Mouse (Mus musculus) E14TG2a.4 (cell line): ENCODE results near the gene Phactr1.

Experiments used
- H3K27me3 ChIP-seq: 2 replicates; pipeline ENCODE4 v1.6.1; 2014; ENCODE audit warnings: low read length, control low read depth; ENCODE audit not compliant: insufficient read depth
- H3K36me3 ChIP-seq: 2 replicates; pipeline ENCODE4 v1.6.1; 2014; ENCODE audit warnings: low read length, control low read depth; ENCODE audit not compliant: insufficient read depth
- H3K4me1 ChIP-seq: replicated peaks from 2 replicates; pipeline ENCODE4 v1.6.1; 2014; ENCODE audit warnings: low read depth, low read length, control low read depth
- H3K4me3 ChIP-seq: replicated peaks from 2 replicates; pipeline ENCODE4 v1.5.1; 2014; ENCODE audit warnings: mild to moderate bottlenecking, low read length
- H3K9me3 ChIP-seq: 2 replicates; pipeline ENCODE4 v1.6.1; 2014; ENCODE audit warnings: low read length, control low read depth
- CTCF ChIP-seq: conservative IDR thresholded peaks from 2 replicates; pipeline ENCODE4 v1.5.1; 2014; ENCODE audit warnings: low read length
- NANOG ChIP-seq: IDR thresholded peaks from 2 replicates; pipeline ENCODE4 v1.6.1; 2014; ENCODE audit warnings: borderline replicate concordance, low read length, mixed read lengths
- POU5F1 ChIP-seq: IDR thresholded peaks from 2 replicates; pipeline ENCODE4 v1.6.1; 2014; ENCODE audit warnings: low read length, borderline replicate concordance

Phactr1 gene

DNA sequence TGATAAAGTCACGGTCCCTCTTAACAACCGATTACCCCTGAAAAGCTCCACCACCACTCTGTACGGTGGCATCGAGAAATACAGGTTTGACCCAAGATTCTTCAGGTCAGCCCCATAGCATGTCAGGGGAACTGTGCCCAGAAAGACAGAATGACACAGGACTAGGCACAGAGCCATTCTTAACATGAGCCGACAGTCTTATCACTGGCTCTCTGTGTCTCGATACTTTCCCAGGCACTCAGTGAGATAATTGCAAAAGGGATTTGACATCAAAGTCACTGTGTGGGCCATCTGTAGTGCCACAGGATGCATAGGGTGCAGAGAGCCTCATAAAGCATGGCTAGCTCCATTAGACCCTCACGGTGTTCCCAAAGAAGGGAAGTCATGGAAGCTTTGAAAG is 453.0 kb downstream of the Phactr1 start:
- no peaks in the 10 kb centered on the region; the same call in 1 of the 2 replicates for H3K27me3 ChIP-seq
- H3K9me3 ChIP-seq = peaks cover 14% of the 10 kb centered on the region
- TF ChIP-seq CTCF (no peak), POU5F1 (no peak), NANOG (no peak)
- no peaks in the 10 kb centered on the region for H3K4me1 ChIP-seq
- H3K36me3 ChIP-seq = no peaks in the 10 kb centered on the region
- H3K4me3 ChIP-seq = no peak overlapping the region

DNA sequence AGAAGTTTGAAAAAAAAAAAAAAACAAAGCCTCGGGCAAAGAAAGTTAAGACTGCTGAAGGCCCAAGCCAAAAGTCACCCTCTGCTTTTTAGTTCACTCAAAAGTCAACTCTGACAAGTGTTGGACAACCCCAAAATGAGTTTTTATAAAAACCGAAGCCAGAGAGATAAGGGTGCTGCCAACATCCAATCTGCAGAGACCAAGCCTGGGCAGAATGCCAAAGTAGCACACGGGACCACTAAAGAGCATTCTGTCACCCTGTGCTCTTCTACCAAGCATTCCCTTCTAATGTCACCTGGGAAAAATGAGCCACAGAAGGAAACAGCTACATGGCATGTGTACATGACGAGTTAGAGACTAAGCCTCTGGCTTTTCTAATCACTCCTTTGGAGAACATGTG is 454.0 kb downstream of the Phactr1 start:
- H3K4me1 ChIP-seq = no peaks in the 10 kb centered on the region
- no peak overlapping the region for H3K4me3 ChIP-seq
- TF ChIP-seq POU5F1 (no peak), NANOG (no peak), CTCF (no peak)
- H3K27me3 ChIP-seq = no peaks in the 10 kb centered on the region; the same call in 1 of the 2 replicates
- peaks cover 14% of the 10 kb centered on the region for H3K9me3 ChIP-seq
- H3K36me3 ChIP-seq = no peaks in the 10 kb centered on the region

DNA sequence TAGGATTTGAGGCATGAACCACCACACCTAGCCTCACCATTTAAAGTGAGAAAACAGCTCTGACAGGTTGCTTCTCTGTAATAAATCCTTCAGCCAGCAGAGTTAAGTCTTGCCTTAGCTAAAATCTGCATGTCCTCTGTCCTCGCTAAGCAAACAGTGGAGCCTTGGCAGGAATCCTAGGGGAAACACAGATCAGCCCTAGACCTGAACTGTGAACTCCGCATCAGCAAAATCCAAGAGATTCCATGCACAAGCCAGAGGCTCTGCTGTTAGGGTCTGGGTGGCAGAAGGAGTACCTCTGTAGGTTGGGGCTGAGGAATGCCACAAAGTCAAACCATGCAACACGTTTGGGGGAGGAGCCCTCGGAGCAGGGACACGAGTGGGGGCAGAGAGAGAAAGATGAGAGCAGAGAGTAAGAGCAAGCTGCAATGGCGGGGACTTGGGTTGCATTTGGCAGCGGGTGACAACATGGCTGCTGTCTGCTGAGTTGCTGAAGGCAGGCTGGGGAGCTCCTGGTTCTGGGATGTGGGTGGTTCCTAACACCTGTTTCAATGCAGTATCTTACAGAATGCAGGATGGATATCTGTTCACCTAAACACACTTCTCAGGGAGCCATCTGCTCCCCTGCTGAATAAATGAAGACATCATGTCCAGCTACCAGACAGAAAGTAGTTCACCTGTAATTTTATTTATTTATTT is 464.4 kb downstream of the Phactr1 start:
- no peak for TF ChIP-seq NANOG
- no peak for TF ChIP-seq CTCF
- no peak for TF ChIP-seq POU5F1
- H3K27me3 ChIP-seq = peaks cover 5% of the 10 kb centered on the region; the same call in 1 of the 2 replicates
- no peak overlapping the region for H3K4me3 ChIP-seq
- no peaks in the 10 kb centered on the region for H3K9me3 ChIP-seq
- peaks cover 6% of the 10 kb centered on the region for H3K4me1 ChIP-seq
- H3K36me3 ChIP-seq = no peaks in the 10 kb centered on the region

DNA sequence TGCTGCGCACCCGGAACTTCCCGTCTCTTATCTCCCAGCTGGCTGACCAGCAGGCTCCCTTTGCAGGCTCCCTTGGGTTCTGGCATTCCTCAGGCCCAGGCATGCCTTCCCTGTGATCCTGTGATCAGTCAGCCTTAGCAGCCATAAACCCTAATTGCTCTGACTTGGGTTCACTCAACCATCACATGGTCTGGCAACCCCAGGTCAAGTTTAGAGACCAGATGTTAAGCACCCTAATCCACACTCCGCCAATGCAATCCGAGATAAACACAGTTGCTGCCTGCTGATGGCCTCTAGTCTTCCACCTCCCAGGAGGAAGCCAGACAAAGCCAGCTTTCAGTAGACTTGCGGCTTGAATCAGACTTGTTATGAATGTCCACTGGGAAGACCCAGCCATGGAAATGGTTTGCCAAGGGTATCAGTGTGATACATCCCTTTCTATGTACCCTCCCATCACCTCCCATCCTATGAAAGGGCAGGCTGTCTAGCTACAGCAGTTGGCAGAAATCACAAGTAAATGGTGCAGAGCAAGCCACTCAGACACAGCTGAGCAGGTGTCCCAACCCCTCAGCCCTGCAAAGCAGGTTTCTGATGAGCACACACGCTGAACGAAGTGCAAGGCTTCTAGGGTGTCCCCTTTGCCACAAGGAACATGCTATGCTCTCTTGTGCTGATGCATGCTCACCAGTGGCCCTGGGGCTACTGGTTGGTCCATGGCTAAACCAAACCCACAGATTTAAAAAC is 466.3 kb downstream of the Phactr1 start:
- H3K4me3 ChIP-seq = no peak overlapping the region
- TF ChIP-seq NANOG = no peak
- no peak for TF ChIP-seq CTCF
- TF ChIP-seq POU5F1 = no peak
- H3K27me3 ChIP-seq = no peaks in the 10 kb centered on the region
- H3K36me3 ChIP-seq = peaks cover 5% of the 10 kb centered on the region; the same call in 1 of the 2 replicates
- H3K9me3 ChIP-seq = no peaks in the 10 kb centered on the region
- peaks cover 9% of the 10 kb centered on the region for H3K4me1 ChIP-seq

DNA sequence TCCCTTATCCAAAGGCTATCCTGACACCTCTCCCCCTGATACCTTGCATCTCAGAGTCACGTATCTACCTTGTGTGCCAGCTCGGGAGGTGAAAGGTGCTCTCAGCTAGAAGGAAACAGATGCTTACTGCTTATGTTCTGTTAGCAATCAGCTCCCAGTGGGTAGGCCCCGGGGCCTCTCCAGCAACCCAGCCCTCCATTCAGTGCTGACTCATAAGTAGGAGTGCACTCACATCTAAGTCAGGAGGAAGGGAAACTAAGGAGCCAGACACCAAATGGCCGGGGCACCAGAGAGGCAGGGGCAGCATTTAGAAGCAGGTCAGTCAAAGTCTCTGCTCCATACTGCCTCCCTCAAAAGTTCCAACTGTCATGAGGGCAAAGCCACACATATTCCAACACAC is 468.3 kb downstream of the Phactr1 start:
- Histone ChIP-seq H3K9me3 (no peaks in the 10 kb centered on the region), H3K27me3 (no peaks in the 10 kb centered on the region), H3K4me1 (peaks cover 20% of the 10 kb centered on the region), H3K4me3 (no peak overlapping the region), H3K36me3 (peaks cover 8% of the 10 kb centered on the region; the same call in 1 of the 2 replicates)
- TF ChIP-seq NANOG (no peak), POU5F1 (no peak), CTCF (no peak)

DNA sequence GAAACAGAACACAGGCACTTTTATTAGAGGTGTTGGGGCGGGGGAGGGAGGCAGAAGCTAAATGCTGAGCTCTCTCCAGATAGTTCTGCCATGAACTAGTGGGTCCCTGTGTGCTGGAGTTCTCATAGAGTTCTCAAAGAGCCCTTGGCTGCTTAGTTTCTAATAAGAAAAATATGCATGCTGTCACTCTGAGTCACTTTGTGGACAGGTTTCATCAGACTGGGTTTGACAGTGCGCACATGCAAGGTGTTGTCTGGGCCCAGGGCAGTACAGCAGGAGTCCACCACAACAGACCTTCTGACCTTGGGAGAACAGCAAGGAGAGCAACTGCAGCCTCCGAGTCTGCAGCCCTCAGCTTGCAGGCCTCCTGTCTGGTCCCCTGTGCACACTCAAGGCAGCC is 469.2 kb downstream of the Phactr1 start:
- no peaks in the 10 kb centered on the region for H3K27me3 ChIP-seq
- no peaks in the 10 kb centered on the region for H3K9me3 ChIP-seq
- no peak overlapping the region for H3K4me3 ChIP-seq
- H3K4me1 ChIP-seq = peaks cover 20% of the 10 kb centered on the region
- H3K36me3 ChIP-seq = peaks cover 13% of the 10 kb centered on the region; the same call in 1 of the 2 replicates
- TF ChIP-seq POU5F1 (no peak), CTCF (no peak), NANOG (no peak)

DNA sequence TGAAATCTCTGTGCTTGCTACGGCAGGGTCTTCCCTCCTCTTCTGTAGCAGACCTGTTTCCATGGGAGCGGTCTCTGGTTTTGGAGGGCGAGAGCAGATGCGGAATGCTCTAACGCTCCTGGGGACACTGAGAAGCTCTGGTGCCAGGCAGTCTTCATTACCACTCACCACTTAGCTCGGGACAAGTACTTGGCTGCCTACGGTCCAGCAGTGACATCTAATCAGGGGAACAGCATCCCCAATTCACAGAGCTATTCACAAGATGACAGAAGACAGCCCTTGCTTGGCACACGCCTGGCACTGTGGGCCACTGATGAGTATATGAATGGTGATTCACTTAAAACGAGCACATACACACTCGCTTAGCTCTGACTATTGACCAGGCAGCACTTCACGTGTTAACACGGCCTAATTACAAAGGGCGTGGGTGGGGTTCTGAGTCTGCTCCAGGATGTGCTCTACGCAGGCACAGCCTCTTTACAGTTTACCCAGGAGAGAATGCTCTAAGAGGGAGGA is 471.6 kb downstream of the Phactr1 start:
- H3K4me1 ChIP-seq = peaks cover 25% of the 10 kb centered on the region
- H3K36me3 ChIP-seq = peaks cover 16% of the 10 kb centered on the region; the same call in 1 of the 2 replicates
- 0 out of 2 replicates have a peak overlapping the region, but pooled peaks have one; percentile 20 for H3K4me3 ChIP-seq
- no peak for TF ChIP-seq CTCF
- TF ChIP-seq POU5F1 = no peak
- no peak for TF ChIP-seq NANOG
- H3K27me3 ChIP-seq = no peaks in the 10 kb centered on the region
- H3K9me3 ChIP-seq = no peaks in the 10 kb centered on the region

DNA sequence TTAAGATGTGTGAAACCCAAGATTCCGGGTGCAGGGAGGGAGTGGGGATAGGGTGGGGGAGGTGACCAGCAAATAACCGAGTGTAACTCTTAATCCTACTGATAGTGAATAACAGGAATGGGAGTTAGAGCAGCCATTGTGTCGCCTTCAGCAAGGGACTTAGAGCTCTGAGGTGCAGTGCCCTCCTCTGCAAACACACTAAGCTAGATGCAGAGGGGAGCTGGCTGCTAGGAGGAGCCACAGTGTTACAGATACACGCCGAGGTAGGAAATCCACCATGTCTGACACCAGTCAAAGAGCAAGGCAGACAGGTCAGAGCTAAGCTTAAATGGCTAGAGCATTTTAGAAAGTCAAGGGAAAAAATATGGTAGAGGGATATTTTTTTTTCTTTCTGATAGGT is 476.9 kb downstream of the Phactr1 start:
- H3K4me3 ChIP-seq = no peak overlapping the region
- H3K27me3 ChIP-seq = no peaks in the 10 kb centered on the region
- peaks cover 8% of the 10 kb centered on the region; the same call in 1 of the 2 replicates for H3K36me3 ChIP-seq
- H3K9me3 ChIP-seq = no peaks in the 10 kb centered on the region
- peaks cover 28% of the 10 kb centered on the region for H3K4me1 ChIP-seq
- TF ChIP-seq NANOG (no peak), CTCF (no peak), POU5F1 (no peak)
